Mouse (Mus musculus): Measurements from ENCODE around the gene Krt80. TPM values are rescaled to one million over a fixed set of nuclear protein-coding genes. Genes with fewer than 3 reads are reported as not detected.

Gene Krt80
- total RNA-seq, 4 experiments from 2014 or later = 0.17 to 0.48 (median 0.43) TPM; not detected in 1

Small RNA genes within 50 kb of the gene (microRNA-seq; reads per million reads assigned to microRNA genes)
- 0.25 to 3.2 reads per million in 2 experiments for gene Mir1941

Other genes starting within 250 kb of the Krt80 start
- 10 to 100 TPM; 14.1 to 16.5 (median 14.9) TPM for gene Acvrl1, start 241.6 kb downstream of the Krt80 start, total RNA-seq (2022)
- gene Acvr1b, start 196.1 kb downstream of the Krt80 start, total RNA-seq (2022) = 10 to 100 TPM; 81.2 to 96.0 (median 85.4) TPM
- 10 to 100 TPM; 57.6 to 64.4 (median 61.9) TPM for gene Grasp, start 146.0 kb downstream of the Krt80 start, total RNA-seq (2022)
- gene Nr4a1, start 115.9 kb downstream of the Krt80 start, total RNA-seq (2022) = 10 to 100 TPM; 50.3 to 89.6 (median 71.5) TPM
- 10 to 100 TPM; 43.4 to 48.1 (median 46.1) TPM for gene Atg101, start 85.9 kb downstream of the Krt80 start, total RNA-seq (2022)
- gene 6030408B16Rik, start 77.0 kb downstream of the Krt80 start, total RNA-seq (2022) = under 1 TPM in 3 of 4 experiments, not detected in 1; 0.26 to 0.55 (median 0.54) TPM
- gene Krt7, start 40.9 kb upstream of the Krt80 start, total RNA-seq (2022) = under 1 TPM in 1 of 4 experiments, not detected in 3; 0.45 TPM
- gene Krt87, start 68.6 kb upstream of the Krt80 start, total RNA-seq (2022) = under 1 TPM; 0.23 to 0.52 (median 0.35) TPM
- gene Krt88, start 77.6 kb upstream of the Krt80 start, total RNA-seq (2022) = not detected
- gene Krt81, start 93.6 kb upstream of the Krt80 start, total RNA-seq (2022) = not detected
- gene Krt86, start 103.3 kb upstream of the Krt80 start, total RNA-seq (2022) = not detected
- not detected for gene Krt83, start 121.3 kb upstream of the Krt80 start, total RNA-seq (2022)
- not detected for gene Gm49425, start 147.1 kb upstream of the Krt80 start, total RNA-seq (2022)
- gene Krt84, start 162.7 kb upstream of the Krt80 start, total RNA-seq (2022) = not detected
- not detected for gene Krt82, start 180.5 kb upstream of the Krt80 start, total RNA-seq (2022)
- under 1 TPM in 1 of 4 experiments, not detected in 3; 0.18 TPM for gene Krt90, start 192.8 kb upstream of the Krt80 start, total RNA-seq (2022)
- not detected for gene Krt75, start 203.7 kb upstream of the Krt80 start, total RNA-seq (2022)

Measured in layer of hippocampus, adult 8-10 months (tissue).